Mouse (Mus musculus): ENCODE data around the gene AW549877.
A peak's percentile ranks its signal among the peaks of the same experiment; 100 is the strongest.

DNA sequence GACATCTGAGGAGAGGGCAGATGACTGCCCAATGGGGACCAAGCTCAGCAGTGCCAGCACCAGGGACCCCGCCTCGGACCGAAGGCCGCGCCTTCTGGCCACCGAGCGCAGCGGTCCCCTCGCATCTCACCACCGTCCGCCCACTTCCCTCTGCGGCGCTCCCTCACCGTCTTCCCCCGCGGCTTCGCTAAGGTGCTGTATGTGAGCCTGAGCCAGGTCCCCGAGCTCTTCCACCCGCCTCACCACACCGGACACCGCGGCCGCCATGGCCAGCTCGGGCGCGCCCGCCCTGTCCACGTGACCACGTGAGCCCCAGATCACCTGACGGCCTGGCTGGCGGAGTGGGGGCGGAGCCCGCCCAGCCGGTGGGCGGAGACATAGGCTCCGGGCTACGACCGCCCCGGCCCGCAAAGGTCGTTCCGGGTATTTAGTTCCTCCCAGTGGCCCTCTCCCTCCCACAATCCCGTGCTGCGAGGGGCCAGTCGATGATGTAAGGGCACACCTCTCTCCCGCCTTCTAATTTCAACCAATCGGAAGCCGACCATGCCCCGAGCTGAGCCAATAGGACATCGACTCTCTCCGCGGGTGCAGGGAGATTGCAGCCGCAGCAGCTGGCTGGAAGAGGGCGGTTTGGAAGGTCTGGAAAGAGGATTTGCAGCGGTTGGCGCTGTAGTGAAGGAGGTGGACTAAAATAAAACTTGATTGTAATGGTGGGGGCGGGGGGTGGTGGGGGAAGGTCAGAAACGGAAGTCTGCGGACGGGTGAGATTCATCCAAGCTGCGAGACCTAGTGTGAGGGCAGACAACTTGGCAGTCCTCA, at the start of gene AW549877:
- TF ChIP-seq CTCF (IDR thresholded peaks at IDR 0.05; ENCODE audit: low read depth, low read length) (no peak), POLR2A (IDR thresholded peaks at IDR 0.05; ENCODE audit: extremely low read depth, insufficient read depth, low read length) (peak; percentile 87; the same call in 1 of the 2 replicates)
